Mouse (Mus musculus): ENCODE measurements around the gene Gm10762. TPM values are rescaled to one million over a fixed set of nuclear protein-coding genes. Genes with fewer than 3 reads are reported as not detected.
"Not testable (repeated sequence)": the region's sequence is repeated elsewhere in the genome, so short reads cannot be mapped to it uniquely, and the experiment has no call there.

Gm10762 gene
- polyA plus RNA-seq (2015; fragmentation: Nextera tagmentation; extraction: Ambion mirVana): 11.5 and 11.8 TPM in 2 replicates

DNA sequence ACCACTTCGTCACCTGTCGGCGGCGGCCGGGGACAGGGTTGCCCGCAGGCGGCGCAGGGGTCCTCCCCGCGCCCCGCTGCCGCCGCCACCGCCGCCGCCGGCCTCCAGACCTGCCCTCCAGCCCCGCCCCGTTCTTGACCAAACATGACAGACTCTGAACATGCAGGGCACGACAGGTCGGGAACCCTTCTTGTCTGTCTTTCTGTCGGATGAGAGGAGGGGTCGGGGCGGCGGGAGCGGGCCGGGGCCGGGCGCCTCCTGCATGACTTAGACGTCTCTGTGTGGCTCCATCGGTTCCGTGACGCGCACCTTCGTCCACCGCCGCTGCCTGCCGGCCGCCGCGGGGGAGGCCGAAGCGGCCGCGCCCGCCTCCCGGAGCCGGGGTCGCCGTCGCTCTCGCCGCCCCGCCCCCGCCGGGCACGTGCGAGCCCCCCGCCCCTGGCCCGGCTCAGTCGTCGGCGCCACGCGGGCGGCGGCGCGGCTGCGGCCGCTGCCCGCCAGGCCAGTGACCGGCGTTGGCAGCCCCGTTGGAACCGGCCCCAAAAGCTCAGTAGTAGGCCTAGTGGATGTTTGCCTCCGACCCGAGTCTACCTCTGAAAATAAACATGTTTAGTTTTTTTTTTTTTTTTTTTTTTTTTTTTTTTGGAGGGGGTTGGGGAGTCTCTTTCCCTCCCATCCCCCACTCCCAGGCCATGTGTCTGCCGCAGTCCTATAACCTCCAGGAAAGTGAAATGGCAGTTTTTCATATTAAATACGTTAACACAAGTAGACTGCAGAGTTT is at the start of gene Gm10762:
TSS of gene Gm10762 (minus strand) at position 65 of the 781 bp plus-strand sequence.
- peak; percentile 84 for ATAC-seq (ENCODE audit: low FRiP score, low TSS enrichment)
- no peaks in the 10 kb centered on the region for H3K9me3 ChIP-seq (ENCODE audit: control insufficient read depth, low read length)
- H3K27me3 ChIP-seq (ENCODE audit: control insufficient read depth, insufficient read depth, low read length): no peaks in the 10 kb centered on the region
- WGBS: under 1% methylated on average over 61 of the region's 80 CpGs
- H3K4me2 ChIP-seq (replicated peaks; ENCODE audit: low read depth): peak within 1 kb of the TSS; percentile 58
- no peaks in the 10 kb centered on the region for H3K36me3 ChIP-seq (ENCODE audit: control insufficient read depth, insufficient read depth, low read length)
- no peaks in the 10 kb centered on the region for H3K4me1 ChIP-seq (replicated peaks; ENCODE audit: control insufficient read depth, insufficient read depth)
- peak within 1 kb of the TSS; percentile 98 for H3K9ac ChIP-seq (ENCODE audit: low read length)
- H3K4me3 ChIP-seq (ENCODE audit: low read depth, low read length): peak within 1 kb of the TSS; percentile 97
- peak; percentile 82 for DNase-seq (ENCODE audit: low spot score)
- peak within 1 kb of the TSS; percentile 99 for H3K27ac ChIP-seq (replicated peaks)
- TF ChIP-seq EP300 (optimal IDR thresholded peaks at IDR 0.05) (peak; percentile 49), CTCF (IDR thresholded peaks at IDR 0.05; ENCODE audit: low read depth) (no peak)

DNA sequence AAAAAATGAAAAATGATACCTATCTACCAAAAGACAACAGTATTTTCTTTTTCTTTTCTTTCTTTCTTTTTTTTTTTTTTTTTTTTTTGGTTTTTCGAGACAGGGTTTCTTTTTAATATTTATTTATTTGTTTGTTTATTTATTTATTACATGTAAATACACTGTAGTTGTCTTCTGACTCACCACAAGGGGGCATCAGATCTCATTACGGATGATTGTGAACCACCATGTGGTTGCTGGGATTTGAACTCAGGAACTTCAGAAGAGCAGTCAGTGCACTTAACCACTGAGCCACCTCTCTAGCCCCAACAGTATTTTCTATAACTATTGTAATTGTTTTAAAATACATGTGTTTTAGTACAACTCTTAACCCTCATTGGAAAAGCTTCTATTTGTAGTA is 41.3 kb upstream of the Gm10762 start:
- DNase-seq (ENCODE audit: low spot score); H3K4me3 ChIP-seq (ENCODE audit: low read depth, low read length); H3K9me3 ChIP-seq (ENCODE audit: control insufficient read depth, low read length); H3K4me1 ChIP-seq (replicated peaks; ENCODE audit: control insufficient read depth, insufficient read depth); H3K4me2 ChIP-seq (replicated peaks; ENCODE audit: low read depth); H3K9ac ChIP-seq (ENCODE audit: low read length); H3K36me3 ChIP-seq (ENCODE audit: control insufficient read depth, insufficient read depth, low read length); ATAC-seq (ENCODE audit: low FRiP score, low TSS enrichment); H3K27ac ChIP-seq (replicated peaks); H3K27me3 ChIP-seq (ENCODE audit: control insufficient read depth, insufficient read depth, low read length): not testable (repeated sequence)
- 79% methylated on average over 2 of the region's 2 CpGs for WGBS
- peak; percentile 56 for TF ChIP-seq CTCF (IDR thresholded peaks at IDR 0.05; ENCODE audit: low read depth)

DNA sequence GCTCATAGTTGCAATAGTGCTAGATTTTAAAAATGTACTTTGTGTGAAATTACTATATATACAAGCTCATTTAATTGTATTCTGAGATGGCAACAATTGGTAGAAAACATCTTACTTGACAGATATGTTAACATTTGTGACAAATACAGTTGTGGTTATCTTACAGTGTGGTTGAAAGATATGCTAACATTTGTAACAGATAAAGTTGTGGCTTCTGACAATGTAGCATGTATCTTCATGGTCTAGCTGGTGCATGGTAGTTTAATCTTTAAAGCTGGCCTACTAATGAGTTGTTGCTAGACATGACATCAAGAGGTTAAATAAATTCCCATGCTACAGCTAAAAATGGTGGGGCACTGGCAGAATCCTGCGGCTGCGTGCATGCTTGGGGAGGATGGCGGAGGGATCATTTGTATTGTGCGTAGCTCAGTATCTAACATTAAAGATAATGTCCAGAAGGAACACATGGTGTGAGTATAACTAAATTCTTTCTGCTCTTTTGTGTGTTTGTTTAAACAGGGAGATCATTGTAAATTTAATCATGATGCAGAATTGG is 38.7 kb upstream of the Gm10762 start:
- TF ChIP-seq EP300 (optimal IDR thresholded peaks at IDR 0.05) (no peak), CTCF (IDR thresholded peaks at IDR 0.05; ENCODE audit: low read depth) (no peak)
- Histone ChIP-seq H3K9me3 (ENCODE audit: control insufficient read depth, low read length) (no peaks in the 10 kb centered on the region), H3K27ac (replicated peaks) (no peak overlapping the region), H3K9ac (ENCODE audit: low read length) (no peak overlapping the region), H3K4me3 (ENCODE audit: low read depth, low read length) (no peak overlapping the region), H3K27me3 (ENCODE audit: control insufficient read depth, insufficient read depth, low read length) (no peaks in the 10 kb centered on the region), H3K36me3 (ENCODE audit: control insufficient read depth, insufficient read depth, low read length) (no peaks in the 10 kb centered on the region), H3K4me2 (replicated peaks; ENCODE audit: low read depth) (no peak overlapping the region), H3K4me1 (replicated peaks; ENCODE audit: control insufficient read depth, insufficient read depth) (no peaks in the 10 kb centered on the region)
- WGBS: 66% methylated on average over 4 of the region's 4 CpGs
- ATAC-seq (ENCODE audit: low FRiP score, low TSS enrichment) (no peak), DNase-seq (ENCODE audit: low spot score) (no peak)

DNA sequence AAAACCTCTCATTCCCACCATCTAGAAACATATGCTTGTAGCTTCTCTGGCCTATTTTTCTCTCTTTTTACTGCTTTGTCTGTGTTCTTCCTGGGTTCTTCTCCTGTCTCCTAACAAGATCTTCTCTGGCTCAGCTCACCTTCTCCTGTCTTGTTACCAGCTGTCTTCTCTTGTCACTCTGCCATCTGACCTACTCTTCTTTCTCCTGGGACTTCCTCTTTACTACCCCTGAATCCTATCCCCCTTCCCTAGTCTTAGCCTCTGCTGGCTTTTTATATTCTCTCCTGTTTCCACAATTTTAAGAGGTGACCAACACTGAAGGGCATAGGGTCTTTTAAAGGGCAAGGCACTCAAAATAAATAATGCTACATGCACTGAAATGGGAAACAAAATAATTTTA is 37.3 kb upstream of the Gm10762 start:
- TF ChIP-seq EP300 (optimal IDR thresholded peaks at IDR 0.05): no peak
- no peak for TF ChIP-seq CTCF (IDR thresholded peaks at IDR 0.05; ENCODE audit: low read depth)
- H3K36me3 ChIP-seq (ENCODE audit: control insufficient read depth, insufficient read depth, low read length): no peaks in the 10 kb centered on the region
- H3K9ac ChIP-seq (ENCODE audit: low read length): no peak overlapping the region
- no peak overlapping the region for H3K4me3 ChIP-seq (ENCODE audit: low read depth, low read length)
- H3K4me2 ChIP-seq (replicated peaks; ENCODE audit: low read depth): no peak overlapping the region
- H3K27me3 ChIP-seq (ENCODE audit: control insufficient read depth, insufficient read depth, low read length): no peaks in the 10 kb centered on the region
- no peaks in the 10 kb centered on the region for H3K4me1 ChIP-seq (replicated peaks; ENCODE audit: control insufficient read depth, insufficient read depth)
- H3K27ac ChIP-seq (replicated peaks): no peak overlapping the region
- H3K9me3 ChIP-seq (ENCODE audit: control insufficient read depth, low read length): no peaks in the 10 kb centered on the region
- no peak for DNase-seq (ENCODE audit: low spot score)
- ATAC-seq (ENCODE audit: low FRiP score, low TSS enrichment): no peak

DNA sequence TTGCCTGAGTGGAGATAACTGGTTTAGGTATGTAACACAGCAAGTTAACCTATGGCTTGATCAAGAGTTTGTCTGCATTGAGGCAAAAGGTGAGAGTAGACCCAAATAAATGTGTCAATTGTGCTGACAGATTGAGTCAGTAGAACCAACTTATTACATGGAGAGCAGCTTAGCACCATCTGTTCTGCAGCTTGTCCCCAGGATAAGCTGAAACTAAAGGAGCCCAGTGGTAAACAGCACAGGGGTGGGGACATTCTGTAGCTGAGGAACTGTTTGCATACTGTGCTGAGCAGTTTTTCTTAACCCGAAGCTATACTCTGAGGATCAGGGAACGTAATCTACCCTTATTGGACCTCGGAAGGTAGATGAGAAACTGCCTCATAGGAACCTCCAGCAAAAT is 17.2 kb upstream of the Gm10762 start:
- ATAC-seq (ENCODE audit: low FRiP score, low TSS enrichment): no peak
- no peak for DNase-seq (ENCODE audit: low spot score)
- no peaks in the 10 kb centered on the region for H3K36me3 ChIP-seq (ENCODE audit: control insufficient read depth, insufficient read depth, low read length)
- no peak overlapping the region for H3K4me2 ChIP-seq (replicated peaks; ENCODE audit: low read depth)
- H3K9ac ChIP-seq (ENCODE audit: low read length): no peak overlapping the region
- no peaks in the 10 kb centered on the region for H3K27me3 ChIP-seq (ENCODE audit: control insufficient read depth, insufficient read depth, low read length)
- H3K27ac ChIP-seq (replicated peaks): no peak overlapping the region
- H3K4me3 ChIP-seq (ENCODE audit: low read depth, low read length): no peak overlapping the region
- 58% methylated on average over 3 of the region's 3 CpGs for WGBS
- no peak for TF ChIP-seq EP300 (optimal IDR thresholded peaks at IDR 0.05)
- H3K9me3 ChIP-seq (ENCODE audit: control insufficient read depth, low read length): no peaks in the 10 kb centered on the region
- H3K4me1 ChIP-seq (replicated peaks; ENCODE audit: control insufficient read depth, insufficient read depth): no peaks in the 10 kb centered on the region

DNA sequence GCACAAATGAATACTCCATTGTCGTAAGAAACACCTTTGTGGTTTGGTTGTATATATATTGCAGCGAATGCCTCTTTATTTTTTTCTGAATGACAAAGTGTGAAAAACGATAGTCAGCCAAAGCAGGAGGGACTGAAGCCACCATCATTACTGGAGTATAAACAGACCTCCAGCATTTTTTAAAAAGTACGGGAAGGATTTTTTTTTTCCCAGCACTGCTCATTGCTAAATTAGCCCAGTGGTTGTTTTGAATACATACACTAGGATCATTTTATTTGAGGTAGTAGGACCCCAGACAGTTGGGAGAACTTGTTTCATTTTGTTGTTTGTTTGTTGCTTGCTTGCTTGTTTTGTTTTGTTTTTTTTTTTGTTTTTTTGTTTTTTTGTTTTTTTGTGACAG is 8.0 kb upstream of the Gm10762 start:
- no peak for TF ChIP-seq EP300 (optimal IDR thresholded peaks at IDR 0.05)
- no peak for TF ChIP-seq CTCF (IDR thresholded peaks at IDR 0.05; ENCODE audit: low read depth)
- DNase-seq (ENCODE audit: low spot score) (no peak), ATAC-seq (ENCODE audit: low FRiP score, low TSS enrichment) (no peak)
- H3K9ac ChIP-seq (ENCODE audit: low read length): no peak overlapping the region
- H3K27me3 ChIP-seq (ENCODE audit: control insufficient read depth, insufficient read depth, low read length): no peaks in the 10 kb centered on the region
- 50% methylated on average over 4 of the region's 4 CpGs for WGBS
- H3K27ac ChIP-seq (replicated peaks): no peak overlapping the region
- H3K4me1 ChIP-seq (replicated peaks; ENCODE audit: control insufficient read depth, insufficient read depth): no peaks in the 10 kb centered on the region
- H3K9me3 ChIP-seq (ENCODE audit: control insufficient read depth, low read length): no peaks in the 10 kb centered on the region
- no peak overlapping the region for H3K4me2 ChIP-seq (replicated peaks; ENCODE audit: low read depth)
- no peaks in the 10 kb centered on the region for H3K36me3 ChIP-seq (ENCODE audit: control insufficient read depth, insufficient read depth, low read length)
- H3K4me3 ChIP-seq (ENCODE audit: low read depth, low read length): no peak overlapping the region

Data from stomach, postnatal 0 days (tissue).